Mouse (Mus musculus): ENCODE measurements around the gene Lrrc10b. TPM values are rescaled to one million over a fixed set of nuclear protein-coding genes. Genes with fewer than 3 reads are reported as not detected.

Gene Lrrc10b
- polyA plus RNA-seq (2014; fragmentation: Nextera tagmentation; extraction: Ambion mirVana), result 0.68 and 1.4 TPM in 2 replicates

- peak within 1 kb of the TSS; percentile 54 for H3K9ac ChIP-seq (ENCODE audit: low read depth, low read length)
- H3K9me3 ChIP-seq (ENCODE audit: control insufficient read depth, low read length), result no peaks in the 10 kb centered on the region
- 0 out of 2 replicates have a peak within 1 kb of the TSS, but pooled peaks have one; percentile 10 for H3K27ac ChIP-seq (replicated peaks; ENCODE audit: low read depth, low read length)
- WGBS, result under 1% methylated on average over 52 of the region's 96 CpGs
- ATAC-seq (ENCODE audit: low read depth) (peak; percentile 77), DNase-seq (ENCODE audit: low spot score) (peak; percentile 80)
- H3K36me3 ChIP-seq (ENCODE audit: control insufficient read depth, insufficient read depth, low read length), result no peaks in the 10 kb centered on the region
- H3K27me3 ChIP-seq (replicated peaks; ENCODE audit: control insufficient read depth, insufficient read depth, low read length), result peaks cover 66% of the 10 kb centered on the region
- H3K4me2 ChIP-seq (ENCODE audit: low read depth, low read length), result peak within 1 kb of the TSS; percentile 93
- peak within 1 kb of the TSS; percentile 53 for H3K4me3 ChIP-seq (ENCODE audit: low read depth, low read length)
- peaks cover 5% of the 10 kb centered on the region for H3K4me1 ChIP-seq (ENCODE audit: control insufficient read depth, insufficient read depth, low read length)
Measured at GRCm38 (mm10) chr19:10456752-10457483, at the start of gene Lrrc10b. TSS of gene Lrrc10b (minus strand) at chr19:10457473.

- ATAC-seq (ENCODE audit: low read depth) (peak; percentile 79), DNase-seq (ENCODE audit: low spot score) (peak; percentile 41)
- no peaks in the 10 kb centered on the region for H3K27me3 ChIP-seq (replicated peaks; ENCODE audit: control insufficient read depth, insufficient read depth, low read length)
- WGBS, result 7% methylated on average over 4 of the region's 4 CpGs
- no peak overlapping the region for H3K4me2 ChIP-seq (ENCODE audit: low read depth, low read length)
- H3K36me3 ChIP-seq (ENCODE audit: control insufficient read depth, insufficient read depth, low read length), result peaks cover 74% of the 10 kb centered on the region
- H3K4me3 ChIP-seq (ENCODE audit: low read depth, low read length), result no peak overlapping the region
- no peak overlapping the region for H3K27ac ChIP-seq (replicated peaks; ENCODE audit: low read depth, low read length)
- 0 out of 2 replicates have a peak, but pooled peaks cover 3% of the 10 kb centered on the region for H3K4me1 ChIP-seq (ENCODE audit: control insufficient read depth, insufficient read depth, low read length)
- H3K9me3 ChIP-seq (ENCODE audit: control insufficient read depth, low read length), result no peaks in the 10 kb centered on the region
- H3K9ac ChIP-seq (ENCODE audit: low read depth, low read length), result no peak overlapping the region
Measured at GRCm38 (mm10) chr19:10502571-10502970, 45.3 kb upstream of the Lrrc10b start.

DNA sequence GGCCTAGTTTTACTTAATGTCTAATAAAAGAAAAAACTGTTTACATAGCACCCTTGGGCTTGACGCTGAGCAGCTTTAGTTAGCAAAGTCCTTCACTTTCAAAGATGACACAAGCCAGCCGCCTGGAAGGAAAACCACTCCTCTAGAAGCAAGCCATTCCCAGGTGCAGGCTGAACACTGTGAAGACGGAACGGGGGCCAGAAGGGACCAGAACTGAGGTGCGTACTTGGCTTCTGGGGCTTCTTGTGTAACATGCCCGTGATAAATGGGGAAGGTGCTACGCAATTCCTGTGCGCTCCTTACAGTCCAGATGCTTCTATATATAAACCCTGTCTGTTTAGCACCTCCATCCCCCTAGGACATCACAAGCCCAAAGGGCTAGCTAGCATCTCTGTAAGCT, 43.3 kb upstream of the Lrrc10b start:
- no peak overlapping the region for H3K9ac ChIP-seq (ENCODE audit: low read depth, low read length)
- no peaks in the 10 kb centered on the region for H3K27me3 ChIP-seq (replicated peaks; ENCODE audit: control insufficient read depth, insufficient read depth, low read length)
- H3K4me2 ChIP-seq (ENCODE audit: low read depth, low read length), result no peak overlapping the region
- H3K4me1 ChIP-seq (ENCODE audit: control insufficient read depth, insufficient read depth, low read length), result 0 out of 2 replicates have a peak, but pooled peaks cover 3% of the 10 kb centered on the region
- no peaks in the 10 kb centered on the region for H3K9me3 ChIP-seq (ENCODE audit: control insufficient read depth, low read length)
- ATAC-seq (ENCODE audit: low read depth) (no peak), DNase-seq (ENCODE audit: low spot score) (no peak)
- H3K4me3 ChIP-seq (ENCODE audit: low read depth, low read length), result no peak overlapping the region
- 94% methylated on average over 8 of the region's 8 CpGs for WGBS
- H3K27ac ChIP-seq (replicated peaks; ENCODE audit: low read depth, low read length), result no peak overlapping the region
- H3K36me3 ChIP-seq (ENCODE audit: control insufficient read depth, insufficient read depth, low read length), result peaks cover 59% of the 10 kb centered on the region

GRCm38 (mm10) chr19:10497512-10498160, 40.4 kb upstream of the Lrrc10b start:
- Histone ChIP-seq H3K9me3 (ENCODE audit: control insufficient read depth, low read length) (no peaks in the 10 kb centered on the region), H3K4me3 (ENCODE audit: low read depth, low read length) (no peak overlapping the region), H3K4me1 (ENCODE audit: control insufficient read depth, insufficient read depth, low read length) (0 out of 2 replicates have a peak, but pooled peaks cover 3% of the 10 kb centered on the region), H3K4me2 (ENCODE audit: low read depth, low read length) (no peak overlapping the region), H3K36me3 (ENCODE audit: control insufficient read depth, insufficient read depth, low read length) (peaks cover 38% of the 10 kb centered on the region), H3K27ac (replicated peaks; ENCODE audit: low read depth, low read length) (no peak overlapping the region), H3K9ac (ENCODE audit: low read depth, low read length) (no peak overlapping the region), H3K27me3 (replicated peaks; ENCODE audit: control insufficient read depth, insufficient read depth, low read length) (no peaks in the 10 kb centered on the region)
- WGBS, result 59% methylated on average over 8 of the region's 8 CpGs
- ATAC-seq (ENCODE audit: low read depth) (no peak), DNase-seq (ENCODE audit: low spot score) (no peak)

- no peak for DNase-seq (ENCODE audit: low spot score)
- H3K4me1 ChIP-seq (ENCODE audit: control insufficient read depth, insufficient read depth, low read length), result 0 out of 2 replicates have a peak, but pooled peaks cover 3% of the 10 kb centered on the region
- H3K4me2 ChIP-seq (ENCODE audit: low read depth, low read length), result no peak overlapping the region
- H3K27me3 ChIP-seq (replicated peaks; ENCODE audit: control insufficient read depth, insufficient read depth, low read length), result no peaks in the 10 kb centered on the region; the same call in 1 of the 2 replicates
- ATAC-seq (ENCODE audit: low read depth), result no peak
- H3K4me3 ChIP-seq (ENCODE audit: low read depth, low read length), result no peak overlapping the region
- H3K27ac ChIP-seq (replicated peaks; ENCODE audit: low read depth, low read length), result no peak overlapping the region
- H3K36me3 ChIP-seq (ENCODE audit: control insufficient read depth, insufficient read depth, low read length), result peaks cover 32% of the 10 kb centered on the region
- H3K9ac ChIP-seq (ENCODE audit: low read depth, low read length), result no peak overlapping the region
- no peaks in the 10 kb centered on the region for H3K9me3 ChIP-seq (ENCODE audit: control insufficient read depth, low read length)
- WGBS, result 52% methylated on average over 2 of the region's 2 CpGs
Measured at GRCm38 (mm10) chr19:10496976-10497375, 39.7 kb upstream of the Lrrc10b start.

- ATAC-seq (ENCODE audit: low read depth), result no peak
- H3K9ac ChIP-seq (ENCODE audit: low read depth, low read length), result no peak overlapping the region
Measured at GRCm38 (mm10) chr19:10495670-10496069, 38.4 kb upstream of the Lrrc10b start.

DNA sequence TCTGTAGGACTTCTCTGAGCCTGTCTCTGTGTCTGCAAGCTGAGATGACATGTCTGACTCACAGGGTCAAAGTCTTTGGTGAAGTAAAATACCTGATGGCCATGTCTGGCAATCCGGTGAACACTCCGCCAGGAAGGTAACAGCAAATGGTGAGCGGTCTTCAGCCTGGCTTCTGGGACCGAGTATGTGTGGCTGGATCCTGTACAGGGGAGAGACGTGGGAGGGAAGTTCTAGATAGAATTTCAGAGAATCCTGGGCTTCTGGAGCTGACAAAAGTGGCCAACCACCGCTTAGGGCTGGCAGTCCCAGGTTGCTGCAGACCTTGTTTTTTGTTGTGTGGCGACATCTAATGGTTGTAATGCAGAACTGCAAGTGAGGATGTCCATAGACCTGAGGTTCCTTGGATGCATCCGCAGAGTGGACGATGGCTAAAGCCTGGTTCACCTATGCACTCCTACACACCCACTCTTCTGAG, 29.0 kb upstream of the Lrrc10b start:
- Histone ChIP-seq H3K27me3 (replicated peaks; ENCODE audit: control insufficient read depth, insufficient read depth, low read length) (no peaks in the 10 kb centered on the region), H3K36me3 (ENCODE audit: control insufficient read depth, insufficient read depth, low read length) (no peaks in the 10 kb centered on the region), H3K9me3 (ENCODE audit: control insufficient read depth, low read length) (no peaks in the 10 kb centered on the region), H3K4me1 (ENCODE audit: control insufficient read depth, insufficient read depth, low read length) (peaks cover 4% of the 10 kb centered on the region; the same call in 1 of the 2 replicates), H3K9ac (ENCODE audit: low read depth, low read length) (no peak overlapping the region), H3K27ac (replicated peaks; ENCODE audit: low read depth, low read length) (no peak overlapping the region), H3K4me2 (ENCODE audit: low read depth, low read length) (no peak overlapping the region), H3K4me3 (ENCODE audit: low read depth, low read length) (no peak overlapping the region)
- WGBS, result 19% methylated on average over 9 of the region's 9 CpGs
- DNase-seq (ENCODE audit: low spot score) (peak; percentile 85), ATAC-seq (ENCODE audit: low read depth) (peak; percentile 77)

More at GRCm38 (mm10) chr19:10495670-10496069, 38.4 kb upstream of the Lrrc10b start:
- no peaks in the 10 kb centered on the region for H3K9me3 ChIP-seq (ENCODE audit: control insufficient read depth, low read length)
- H3K27me3 ChIP-seq (replicated peaks; ENCODE audit: control insufficient read depth, insufficient read depth, low read length), result no peaks in the 10 kb centered on the region; the same call in 1 of the 2 replicates
- peaks cover 19% of the 10 kb centered on the region for H3K36me3 ChIP-seq (ENCODE audit: control insufficient read depth, insufficient read depth, low read length)
- H3K4me3 ChIP-seq (ENCODE audit: low read depth, low read length), result no peak overlapping the region
- H3K4me1 ChIP-seq (ENCODE audit: control insufficient read depth, insufficient read depth, low read length), result 0 out of 2 replicates have a peak, but pooled peaks cover 3% of the 10 kb centered on the region
- no peak overlapping the region for H3K4me2 ChIP-seq (ENCODE audit: low read depth, low read length)
- no peak for DNase-seq (ENCODE audit: low spot score)
- WGBS, result 75% methylated on average over 1 of the region's 1 CpGs
- no peak overlapping the region for H3K27ac ChIP-seq (replicated peaks; ENCODE audit: low read depth, low read length)

DNA sequence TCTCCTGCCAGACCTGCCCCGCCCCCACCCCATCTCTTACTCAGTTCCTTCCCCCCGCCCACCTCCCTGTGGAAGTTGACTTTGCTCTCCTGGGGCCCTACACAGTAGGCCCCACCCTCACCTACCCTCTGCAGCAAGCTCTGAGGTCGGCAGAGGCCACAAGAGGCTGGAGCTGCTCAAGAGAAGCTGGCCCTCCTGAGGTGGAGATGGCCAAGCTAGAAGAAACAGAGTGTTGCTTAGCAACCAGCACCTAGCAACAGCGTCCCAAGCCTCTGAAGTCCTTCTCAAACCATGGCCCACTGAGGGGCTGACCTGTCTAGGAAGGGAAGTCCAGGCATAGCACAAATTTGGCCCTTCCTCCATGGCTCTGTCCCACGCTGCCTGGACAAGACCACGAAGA, 25.4 kb upstream of the Lrrc10b start, which contains the start of gene Ppp1r32:
Gene Ppp1r32 (minus strand): TSS at position 226 of the 400 bp plus-strand sequence.
- Histone ChIP-seq H3K4me3 (ENCODE audit: low read depth, low read length) (no peak within 1 kb of the TSS), H3K9me3 (ENCODE audit: control insufficient read depth, low read length) (no peaks in the 10 kb centered on the region), H3K4me2 (ENCODE audit: low read depth, low read length) (no peak within 1 kb of the TSS), H3K9ac (ENCODE audit: low read depth, low read length) (no peak within 1 kb of the TSS), H3K27me3 (replicated peaks; ENCODE audit: control insufficient read depth, insufficient read depth, low read length) (no peaks in the 10 kb centered on the region), H3K4me1 (ENCODE audit: control insufficient read depth, insufficient read depth, low read length) (peaks cover 4% of the 10 kb centered on the region; the same call in 1 of the 2 replicates), H3K36me3 (ENCODE audit: control insufficient read depth, insufficient read depth, low read length) (no peaks in the 10 kb centered on the region), H3K27ac (replicated peaks; ENCODE audit: low read depth, low read length) (no peak within 1 kb of the TSS)
- ATAC-seq (ENCODE audit: low read depth) (peak; percentile 76), DNase-seq (ENCODE audit: low spot score) (peak; percentile 68)
- 35% methylated on average over 6 of the region's 6 CpGs for WGBS

All from embryonic facial prominence, embryonic 14.5 days (tissue).